Mouse (Mus musculus): ENCODE measurements around the gene Gm21497.
"Not testable (repeated sequence)": the region's sequence is repeated elsewhere in the genome, so short reads cannot be mapped to it uniquely, and the experiment has no call there.

Gm21497 gene

DNA sequence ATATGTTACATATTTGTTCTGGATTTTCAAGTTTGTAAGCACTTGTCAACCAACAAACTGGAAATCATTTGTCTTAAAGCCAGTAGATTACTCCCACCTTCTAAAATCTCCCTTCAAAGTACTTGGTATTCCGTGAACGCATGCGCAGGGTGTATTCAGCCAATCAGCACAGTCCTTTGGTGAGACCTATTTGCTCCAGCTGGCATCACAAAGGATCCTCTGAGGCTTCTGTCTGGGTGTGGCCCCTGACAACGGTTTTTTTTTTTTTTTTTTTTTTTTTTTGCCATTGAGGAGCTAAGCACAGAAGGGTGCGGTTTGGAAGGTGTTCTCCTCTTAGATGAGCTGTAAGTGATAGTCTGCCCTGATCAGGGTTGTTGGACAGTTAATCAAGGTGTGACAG is at the start of gene Gm21497:
Gm21497 (plus strand) TSS at position 301 of the 400 bp plus-strand sequence.
- DNase-seq = not testable (repeated sequence)
